Mouse (Mus musculus) ovary, adult 18-20 months (tissue): ENCODE results near the gene Abtb2.

ENCODE experiments used
- DNase-seq: peaks from one replicate; pipeline ENCODE4 v3.0.0; 2022; ENCODE audit warnings: low spot score, mixed read lengths

The Abtb2 gene

DNA sequence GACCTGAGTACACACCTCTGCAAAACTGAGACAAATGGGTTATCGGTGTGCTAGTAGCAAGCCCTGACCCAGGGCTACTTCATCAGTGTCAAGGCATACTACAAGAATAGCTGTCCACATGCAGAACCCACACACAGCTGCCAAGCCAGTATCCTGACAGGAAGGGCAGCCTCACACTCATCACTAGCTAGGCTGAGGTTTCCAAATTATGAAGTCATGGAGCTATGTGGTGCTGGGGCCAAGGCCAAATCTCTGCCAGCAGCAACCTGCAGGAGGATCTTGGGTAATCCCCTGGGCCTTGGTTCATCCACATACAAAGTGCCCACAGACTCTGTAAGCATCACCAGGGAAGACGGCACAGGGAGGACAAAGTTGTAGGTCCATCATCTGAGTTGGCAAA lies 177.4 kb downstream of the Abtb2 start:
- DNase-seq, result no peak

GRCm38 (mm10) chr2:103743988-103744387 lies 177.9 kb downstream of the Abtb2 start:
- DNase-seq, result no peak

DNA sequence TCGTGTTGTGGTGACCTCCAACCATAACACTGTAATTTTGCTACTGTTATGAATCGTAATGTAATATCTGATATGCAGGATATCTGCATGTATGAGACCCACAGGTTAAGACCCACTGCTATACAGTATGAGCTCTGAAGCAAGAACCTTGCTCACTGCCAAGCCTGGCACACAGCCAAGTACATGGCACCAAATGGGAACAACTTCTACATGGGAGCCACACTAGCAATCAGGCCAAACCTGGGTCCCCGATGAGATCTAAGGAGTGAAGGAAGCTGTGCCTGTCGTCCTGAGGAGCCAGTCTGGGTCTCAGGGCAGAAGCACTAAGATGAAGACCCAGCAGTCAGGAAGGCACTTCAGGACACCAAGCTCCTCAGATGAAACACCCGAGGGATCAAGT lies 179.4 kb downstream of the Abtb2 start:
- DNase-seq, result no peak

DNA sequence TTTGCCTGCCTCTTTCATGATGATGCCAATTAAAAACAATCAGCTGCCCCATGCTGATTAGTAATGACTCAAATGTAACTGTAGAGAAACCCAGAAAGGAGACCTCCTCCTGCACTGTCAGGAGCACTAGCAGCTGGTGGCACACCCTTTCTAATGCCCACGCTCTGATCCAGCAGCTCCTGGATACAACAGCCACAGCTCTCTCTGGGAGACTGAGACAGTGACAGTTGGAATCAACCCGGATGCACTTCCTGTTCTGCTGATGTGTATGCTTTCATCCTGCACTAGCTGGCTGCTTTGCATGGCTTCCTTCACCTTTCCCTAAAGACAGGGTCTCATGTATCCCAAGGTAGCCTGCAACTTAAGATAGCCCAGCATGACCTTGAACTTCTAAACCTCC lies 180.0 kb downstream of the Abtb2 start:
- no peak for DNase-seq

GRCm38 (mm10) chr2:103746761-103747160 lies 180.7 kb downstream of the Abtb2 start:
- no peak for DNase-seq

GRCm38 (mm10) chr2:103747891-103748290 lies 181.8 kb downstream of the Abtb2 start:
- DNase-seq, result no peak

DNA sequence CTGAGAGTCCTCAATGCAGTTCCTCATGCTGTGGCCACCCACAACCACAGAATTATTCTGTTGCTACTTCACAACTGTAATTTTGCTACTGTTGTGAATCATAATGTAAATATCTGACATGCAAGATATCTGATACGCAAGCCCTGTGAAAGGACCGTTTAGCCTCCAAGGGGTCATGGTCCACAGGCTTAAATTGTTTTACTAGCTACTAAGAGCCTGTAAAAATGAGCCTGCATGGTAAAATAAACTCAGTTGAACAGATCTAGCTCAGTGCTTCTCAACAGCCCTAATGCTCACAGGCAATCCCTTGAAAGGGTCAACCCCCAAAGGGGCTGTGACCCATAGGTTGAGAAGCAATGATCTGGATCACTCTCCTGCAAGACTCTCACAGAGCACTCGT lies 183.0 kb downstream of the Abtb2 start:
- no peak for DNase-seq

- no peak for DNase-seq
These were observed 185.7 kb downstream of the Abtb2 start for GRCm38 (mm10) chr2:103751771-103752170.

- DNase-seq, result no peak
These were observed 188.5 kb downstream of the Abtb2 start for GRCm38 (mm10) chr2:103754614-103755013.

- no peak for DNase-seq
These were observed 189.5 kb downstream of the Abtb2 start for GRCm38 (mm10) chr2:103755458-103756085.

DNA sequence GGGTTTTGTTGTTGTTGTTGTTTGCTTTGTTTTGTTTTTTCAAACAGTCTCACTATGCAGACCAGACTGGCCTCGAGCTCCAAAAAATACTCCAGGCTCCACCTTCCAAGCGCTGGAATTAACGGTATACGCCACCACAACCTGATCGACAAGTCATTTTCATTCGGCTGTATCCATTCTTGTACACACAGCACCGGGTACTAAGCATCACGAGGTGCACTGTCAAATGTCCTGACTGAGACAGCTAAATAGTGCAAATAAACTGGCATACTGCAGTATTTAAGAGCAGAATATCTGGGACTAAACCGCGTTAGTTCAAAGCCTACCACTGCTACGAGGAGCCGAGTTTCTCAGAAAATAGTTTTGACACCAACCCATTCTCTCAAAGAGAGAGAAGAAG lies 194.3 kb downstream of the Abtb2 start:
- no peak for DNase-seq

- DNase-seq, result peak; percentile 96
These were observed 195.0 kb downstream of the Abtb2 start, which contains the start of gene Nat10 for GRCm38 (mm10) chr2:103760906-103761716. TSS of gene Nat10 (minus strand) at chr2:103761270.

DNA sequence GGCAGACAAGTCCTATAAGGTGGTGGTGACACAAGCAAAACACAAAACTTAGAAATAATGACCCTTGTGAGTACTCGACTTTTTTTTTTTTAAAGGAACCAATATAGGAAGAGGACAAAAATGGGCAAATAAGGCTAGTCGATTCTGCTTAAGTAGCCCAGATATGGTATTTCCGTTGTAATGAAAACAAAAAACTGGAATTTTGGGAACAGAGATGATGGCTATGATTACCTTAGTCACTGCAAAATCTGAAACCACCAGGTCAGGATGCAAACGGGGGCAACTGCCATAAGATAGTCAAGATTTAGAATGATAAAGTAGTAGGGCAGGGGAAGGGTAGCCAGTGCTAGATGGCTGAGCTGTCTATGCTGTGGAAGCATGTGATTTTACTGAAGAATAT lies 195.9 kb downstream of the Abtb2 start:
- DNase-seq, result no peak

DNA sequence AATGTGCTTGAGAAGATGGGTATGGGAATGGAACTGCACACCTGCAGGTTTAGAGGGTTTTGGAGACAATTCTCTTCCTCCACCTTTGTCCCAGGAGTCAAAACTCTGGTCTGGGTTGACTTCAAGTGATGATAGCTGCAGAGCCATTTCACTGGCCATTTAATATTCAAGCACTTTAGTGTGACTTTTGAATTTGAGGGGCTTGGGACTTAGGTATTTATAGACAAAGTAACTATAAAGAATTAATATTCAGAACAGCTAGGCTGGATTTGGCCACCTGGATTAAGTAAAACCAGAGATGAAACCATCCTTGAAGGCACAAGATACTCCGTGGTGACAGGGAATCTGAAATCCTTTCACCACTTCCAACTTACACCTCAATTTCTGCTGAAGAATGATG lies 196.4 kb downstream of the Abtb2 start:
- DNase-seq, result no peak
